Mouse (Mus musculus): Measurements from ENCODE around the gene Hist1h2ab.

GRCm38 (mm10) chr13:23730479-23730878 lies 20.4 kb upstream of the Hist1h2ab start:
- TF ChIP-seq CTCF (IDR thresholded peaks at IDR 0.05): no peak
- no peak for TF ChIP-seq POLR2A (IDR thresholded peaks at IDR 0.05; ENCODE audit: insufficient read depth, low read depth, low read length)

Data from heart, adult 2 months (tissue).